Mouse (Mus musculus) midbrain, postnatal 0 days (tissue): ENCODE data around the gene Ccl3. TPM values are rescaled to one million over a fixed set of nuclear protein-coding genes. Genes with fewer than 3 reads are reported as not detected.

Experiments used
- ATAC-seq: fragments of 200-750 bp; cut with Nextera tagmentation; 2 replicates; pipeline ENCODE4 v1.8.0; 2017; ENCODE audit warnings: moderate number of reproducible peaks, mild to moderate bottlenecking, moderate TSS enrichment, moderate library complexity; ENCODE audit not compliant: low FRiP score
- DNase-seq: peaks from one replicate; pipeline ENCODE4 v3.0.0-alpha.2; 2015; ENCODE audit warnings: low spot score
- H3K27ac ChIP-seq: fragments of 300-500 bp; sonication (generic); 2 replicates; pipeline ENCODE4 v1.5.1; 2014; ENCODE audit warnings: low read depth, mild to moderate bottlenecking, low read length, mixed read lengths
- H3K27me3 ChIP-seq: fragments of 300-500 bp; sonication (generic); 2 replicates; pipeline ENCODE4 v1.6.1; 2014; ENCODE audit warnings: low read length, control low read depth, mixed read lengths; ENCODE audit not compliant: insufficient read depth
- H3K36me3 ChIP-seq: fragments of 300-500 bp; sonication (generic); 2 replicates; pipeline ENCODE4 v1.6.1; 2014; ENCODE audit warnings: low read length, control low read depth, mixed read lengths; ENCODE audit not compliant: insufficient read depth
- H3K4me1 ChIP-seq: fragments of 300-500 bp; sonication (generic); 2 replicates; pipeline ENCODE4 v1.6.1; 2014; ENCODE audit warnings: mild to moderate bottlenecking, control low read depth, antibody characterized with exemption, low read length, mixed read lengths; ENCODE audit not compliant: insufficient read depth
- H3K4me2 ChIP-seq: fragments of 300-500 bp; sonication (generic); 2 replicates; pipeline ENCODE4 v1.6.1; 2014; ENCODE audit warnings: low read depth, mild to moderate bottlenecking, low read length, mixed read lengths; ENCODE audit not compliant: poor library complexity, severe bottlenecking
- H3K4me3 ChIP-seq: fragments of 300-500 bp; sonication (generic); 2 replicates; pipeline ENCODE4 v1.5.1; 2014; ENCODE audit warnings: low read depth, mild to moderate bottlenecking, low read length, moderate library complexity
- H3K9ac ChIP-seq: fragments of 300-500 bp; sonication (generic); replicated peaks from 2 replicates; pipeline ENCODE4 v1.6.1; 2014; ENCODE audit warnings: mild to moderate bottlenecking, low read length, moderate library complexity, mixed read lengths; ENCODE audit not compliant: poor library complexity, severe bottlenecking
- H3K9me3 ChIP-seq: fragments of 300-500 bp; sonication (generic); 2 replicates; pipeline ENCODE4 v1.6.1; 2016; ENCODE audit warnings: low read length, control low read depth
- CTCF ChIP-seq: IDR thresholded peaks from 2 replicates; pipeline ENCODE4 v1.5.1; 2016; ENCODE audit warnings: antibody characterized with exemption, mild to moderate bottlenecking
- WGBS: fragments of 180-500 bp; shearing (Covaris S2); extraction: QIAGEN DNeasy Blood & Tissue Kit; methylation state at CpG from one replicate; pipeline ENCODE4 v1.1.7; 2014; 5-methylcytosine and 5-hydroxymethylcytosine counted together
- polyA plus RNA-seq: library from polyadenylated mRNA; unstranded; fragments of >200 nt; fragmentation: Nextera tagmentation; extraction: Ambion mirVana; gene quantifications from 2 replicates; pipeline ENCODE4 v1.2.1, GENCODE M21; 2015
- total RNA-seq: library from RNA; depleted of rRNA; stranded (reverse); fragments of >200 nt; gene quantifications from 2 replicates; pipeline ENCODE4 v1.2.3, GENCODE M21; 2014

The Ccl3 gene
- total and polyA plus RNA-seq, 2 experiments from 2014 or later: 1.2 to 5.3 TPM

DNA sequence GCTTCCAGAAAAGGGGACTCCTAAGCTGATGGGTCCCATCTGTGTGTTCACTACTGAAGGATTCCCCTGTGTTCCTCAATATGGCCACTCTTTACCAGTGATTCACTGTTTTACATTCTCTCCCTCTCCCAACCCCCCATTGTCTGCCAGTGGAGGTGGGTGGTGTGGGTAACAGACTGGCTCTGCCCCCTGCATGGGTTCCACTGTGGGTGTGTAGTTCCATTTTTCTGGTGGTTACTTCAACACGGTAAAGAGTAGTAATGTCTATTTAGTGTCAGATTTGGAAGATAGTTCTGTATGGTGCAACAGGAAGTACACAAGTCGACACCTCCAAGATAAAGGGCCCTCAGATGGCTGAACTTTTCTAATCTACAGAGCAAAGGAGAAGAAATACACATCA is 7.9 kb downstream of the Ccl3 start:
- Histone ChIP-seq H3K9ac (no peak overlapping the region), H3K4me2 (no peak overlapping the region), H3K27ac (no peak overlapping the region), H3K9me3 (no peaks in the 10 kb centered on the region), H3K36me3 (no peaks in the 10 kb centered on the region), H3K4me3 (no peak overlapping the region), H3K27me3 (no peaks in the 10 kb centered on the region), H3K4me1 (no peaks in the 10 kb centered on the region; the same call in 1 of the 2 replicates)
- ATAC-seq (no peak), DNase-seq (no peak)
- TF ChIP-seq CTCF: no peak
- 88% methylated on average over 2 of the region's 2 CpGs for WGBS

DNA sequence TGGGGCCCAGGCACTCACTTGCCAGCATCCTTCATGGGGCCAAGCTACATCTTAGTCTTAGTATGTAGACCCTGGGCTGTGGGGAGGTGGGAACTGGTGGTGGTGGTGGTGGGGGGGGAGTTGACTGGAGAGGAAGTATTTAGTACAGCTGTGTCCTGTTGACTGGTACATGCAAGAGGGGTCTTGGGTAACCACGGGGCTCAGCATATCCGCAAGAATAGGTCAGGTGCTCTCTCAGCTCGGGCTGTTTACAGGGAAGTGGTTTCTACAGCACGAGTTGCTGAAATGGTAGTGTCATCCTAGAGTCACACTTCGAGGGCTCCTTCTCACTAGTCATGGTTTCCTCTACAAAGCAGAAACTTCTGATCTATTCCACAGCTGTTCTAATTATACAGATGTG is 9.0 kb downstream of the Ccl3 start:
- Histone ChIP-seq H3K9ac (no peak overlapping the region), H3K9me3 (no peaks in the 10 kb centered on the region), H3K36me3 (no peaks in the 10 kb centered on the region), H3K4me1 (no peaks in the 10 kb centered on the region; the same call in 1 of the 2 replicates), H3K4me2 (no peak overlapping the region), H3K27ac (no peak overlapping the region), H3K4me3 (no peak overlapping the region), H3K27me3 (no peaks in the 10 kb centered on the region)
- no peak for ATAC-seq
- WGBS: 86% methylated on average over 5 of the region's 5 CpGs
- TF ChIP-seq CTCF: no peak
- no peak for DNase-seq

DNA sequence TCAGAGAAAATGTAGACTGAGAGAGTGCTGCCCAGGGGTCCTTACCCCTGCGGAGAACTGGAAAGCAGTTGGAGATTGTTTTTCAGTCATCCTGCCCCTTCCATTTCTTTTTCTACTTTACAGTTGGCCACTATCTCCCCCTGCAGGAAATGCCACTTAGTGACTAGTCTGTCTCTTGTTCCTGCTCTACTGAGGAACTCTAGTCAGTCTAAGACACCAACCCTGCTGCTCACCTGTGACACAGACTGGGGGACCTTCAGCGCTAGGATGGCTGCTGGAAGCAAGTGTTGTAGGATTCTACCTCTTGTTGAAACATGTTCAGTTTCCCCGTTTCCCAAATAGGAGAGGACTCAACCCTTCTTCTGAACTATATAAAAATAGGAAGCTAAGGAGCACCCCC is 9.6 kb downstream of the Ccl3 start:
- Histone ChIP-seq H3K36me3 (no peaks in the 10 kb centered on the region), H3K27me3 (no peaks in the 10 kb centered on the region), H3K9ac (no peak overlapping the region), H3K4me2 (no peak overlapping the region), H3K27ac (no peak overlapping the region), H3K9me3 (no peaks in the 10 kb centered on the region), H3K4me1 (no peaks in the 10 kb centered on the region; the same call in 1 of the 2 replicates), H3K4me3 (no peak overlapping the region)
- ATAC-seq (no peak), DNase-seq (no peak)
- peak; percentile 6; the same call in 1 of the 2 replicates for TF ChIP-seq CTCF
- WGBS: 75% methylated on average over 3 of the region's 3 CpGs

DNA sequence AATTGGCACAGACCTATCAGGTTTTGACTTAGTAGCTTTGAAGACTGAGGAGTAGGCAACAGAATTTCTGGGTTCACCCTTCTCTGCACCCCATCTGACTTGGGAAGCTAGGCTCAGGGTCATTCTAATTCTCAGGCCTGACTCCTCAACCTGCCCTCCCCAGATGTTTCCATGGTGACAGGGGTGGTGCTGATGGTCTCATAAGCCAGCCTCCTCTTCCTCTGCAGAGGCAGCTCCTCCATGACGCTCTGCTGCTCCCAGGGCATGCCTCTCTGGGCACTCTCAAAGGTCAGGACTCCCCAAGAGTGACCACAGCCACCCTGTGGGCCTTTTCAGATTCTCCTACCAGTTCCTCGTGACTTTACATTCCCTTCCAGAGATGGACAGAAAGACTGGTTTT is 10.2 kb downstream of the Ccl3 start:
- Histone ChIP-seq H3K36me3 (no peaks in the 10 kb centered on the region), H3K4me2 (no peak overlapping the region), H3K9me3 (no peaks in the 10 kb centered on the region), H3K4me3 (no peak overlapping the region), H3K4me1 (no peaks in the 10 kb centered on the region; the same call in 1 of the 2 replicates), H3K27me3 (no peaks in the 10 kb centered on the region), H3K27ac (no peak overlapping the region), H3K9ac (no peak overlapping the region)
- ATAC-seq (no peak), DNase-seq (no peak)
- 48% methylated on average over 2 of the region's 2 CpGs for WGBS
- TF ChIP-seq CTCF: no peak

DNA sequence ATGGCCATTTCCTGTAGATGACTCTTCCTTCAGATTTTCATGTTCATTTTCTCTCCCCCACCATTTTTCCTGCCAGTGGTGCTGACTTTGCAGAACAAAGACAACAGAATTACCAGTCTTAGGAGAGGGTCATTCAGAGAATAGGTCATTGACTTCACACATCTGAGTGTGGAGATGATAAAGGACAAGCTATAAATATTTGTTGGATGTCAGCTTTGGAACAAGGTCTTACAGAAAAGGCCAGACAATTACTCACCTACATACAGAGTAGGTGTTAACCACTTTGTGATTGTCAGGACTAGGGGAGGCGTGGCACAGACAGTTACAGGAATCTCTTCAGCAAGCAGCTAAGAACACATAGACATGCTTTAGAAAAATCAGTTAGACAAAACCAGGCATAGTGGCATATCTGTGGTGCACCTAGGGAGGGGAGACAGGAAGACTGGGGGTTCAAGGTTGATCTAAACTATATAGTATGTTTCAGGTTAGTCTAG is 12.4 kb downstream of the Ccl3 start:
- no peak for TF ChIP-seq CTCF
- ATAC-seq (no peak), DNase-seq (no peak)
- 92% methylated on average over 1 of the region's 1 CpGs for WGBS
- H3K4me1 ChIP-seq: no peaks in the 10 kb centered on the region; the same call in 1 of the 2 replicates
- H3K4me2 ChIP-seq: no peak overlapping the region
- no peaks in the 10 kb centered on the region for H3K36me3 ChIP-seq
- H3K27me3 ChIP-seq: no peaks in the 10 kb centered on the region
- H3K9me3 ChIP-seq: no peaks in the 10 kb centered on the region
- H3K9ac ChIP-seq: no peak overlapping the region
- no peak overlapping the region for H3K27ac ChIP-seq
- no peak overlapping the region for H3K4me3 ChIP-seq

DNA sequence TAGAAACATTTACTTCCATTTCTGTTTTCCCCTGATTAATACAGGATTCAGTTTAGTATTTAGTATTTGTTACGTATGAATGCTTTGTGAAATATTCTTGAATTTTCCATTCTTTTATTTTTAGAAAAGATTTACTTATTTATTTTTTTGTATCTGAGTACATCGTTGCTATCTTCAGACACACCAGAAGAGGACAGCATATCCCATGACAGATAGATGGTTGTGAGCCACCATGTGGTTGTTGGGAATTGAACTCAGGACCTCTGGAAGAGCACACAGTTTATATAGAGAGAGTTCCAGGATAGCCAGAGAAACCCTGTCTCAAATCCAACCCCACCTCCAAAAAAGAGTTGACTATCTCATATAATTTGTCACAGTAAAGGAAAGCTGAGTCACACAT is 14.3 kb downstream of the Ccl3 start:
- WGBS: 91% methylated on average over 2 of the region's 2 CpGs
- H3K27me3 ChIP-seq: no peaks in the 10 kb centered on the region
- H3K4me2 ChIP-seq: no peak overlapping the region
- H3K9me3 ChIP-seq: no peaks in the 10 kb centered on the region
- no peaks in the 10 kb centered on the region for H3K4me1 ChIP-seq
- no peak overlapping the region for H3K27ac ChIP-seq
- 0 out of 2 replicates have a peak, but pooled peaks have one; percentile 10 for TF ChIP-seq CTCF
- DNase-seq (no peak), ATAC-seq (no peak)
- H3K9ac ChIP-seq: no peak overlapping the region
- no peaks in the 10 kb centered on the region for H3K36me3 ChIP-seq
- H3K4me3 ChIP-seq: no peak overlapping the region
